In the genomic region with DNA sequence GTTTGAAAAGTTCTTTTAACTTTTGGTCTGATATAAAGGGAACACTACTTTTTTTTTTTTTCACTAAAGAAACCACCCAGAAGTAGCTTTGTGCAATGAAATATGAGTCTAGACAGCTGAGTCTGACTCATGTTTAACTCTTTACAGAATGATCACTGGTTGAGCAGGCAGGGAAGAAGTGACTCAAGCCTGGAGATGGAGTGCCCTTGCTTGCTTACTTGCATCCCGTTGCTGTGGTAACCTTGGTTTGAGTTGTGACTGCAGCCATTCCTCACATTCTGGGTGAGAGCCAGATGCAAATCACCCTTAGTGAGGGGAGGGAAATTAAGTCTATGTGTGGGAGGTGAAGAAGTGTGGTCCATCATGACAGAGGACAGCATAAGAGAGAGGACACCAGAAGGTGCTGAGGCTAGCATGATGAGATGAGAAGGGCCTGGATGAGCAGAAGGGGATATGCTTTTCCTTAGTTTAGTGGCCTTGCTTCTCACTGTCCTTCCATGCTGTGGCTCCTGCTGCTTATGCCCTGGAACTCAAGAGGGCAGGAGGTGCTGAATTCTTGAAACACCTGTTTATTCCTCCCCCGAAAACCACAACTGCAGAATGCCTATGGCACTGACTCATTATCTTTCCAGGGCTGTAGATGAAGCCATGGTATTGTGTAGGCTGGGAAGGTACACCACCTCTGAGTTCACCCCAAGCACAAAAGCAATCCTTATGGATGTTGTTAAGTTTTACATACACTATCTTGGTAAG, we compare ENCODE assay signal across 10 mouse cellular contexts.
A peak's percentile ranks its signal among the peaks of the same experiment; 100 is the strongest.
DNase-seq lines count a peak whose midpoint lies in the region; ATAC-seq and TF ChIP-seq lines count a peak whose summit lies in the region.
"Had no signal": no experiment of that assay in that cellular context is flagged by ENCODE, and none has a peak within 500 bp of the region (broad histone marks: within the 10 kb centered on the region; RNA-seq: fewer than 3 reads in every experiment).

No protein-coding gene starts in this region.

- no peak for ATAC-seq in hindbrain, postnatal 0 days
- no peak for ATAC-seq in hindbrain, embryonic 16.5 days
- ATAC-seq in CD4-positive, CD25-positive, alpha-beta regulatory T cell, adult 4 months: peak; percentile 39
- ATAC-seq in megakaryocyte progenitor cell, adult 5-6 weeks (replicated peaks; ENCODE audit: poor library complexity): 0 out of 2 replicates have a peak, but pooled peaks have one; percentile 7
- no peak for ATAC-seq in midbrain, embryonic 16.5 days
- no peak for ATAC-seq in midbrain, postnatal 0 days (ENCODE audit: low FRiP score)
- ATAC-seq: forebrain, embryonic 16.5 days had no signal

- peaks cover 6% of the 10 kb centered on the region; the same call in 1 of the 2 replicates for H3K4me1 ChIP-seq in hindbrain, postnatal 0 days (ENCODE audit: insufficient read depth, low read length)
- peaks cover 5% of the 10 kb centered on the region; the same call in 1 of the 2 replicates for H3K4me1 ChIP-seq in hindbrain, embryonic 16.5 days (ENCODE audit: control insufficient read depth, insufficient read depth, low read depth, low read length)
- H3K4me1 ChIP-seq in midbrain, embryonic 16.5 days (ENCODE audit: control insufficient read depth, insufficient read depth, low read length): peaks cover 13% of the 10 kb centered on the region
- H3K4me1 ChIP-seq in midbrain, postnatal 0 days (ENCODE audit: insufficient read depth, low read length): no peaks in the 10 kb centered on the region

- H3K9me3 ChIP-seq in hindbrain, postnatal 0 days (ENCODE audit: low read length): no peaks in the 10 kb centered on the region
- no peaks in the 10 kb centered on the region for H3K9me3 ChIP-seq in hindbrain, embryonic 16.5 days (ENCODE audit: control insufficient read depth, low read length)
- H3K9me3 ChIP-seq in midbrain, embryonic 16.5 days (replicated peaks; ENCODE audit: control insufficient read depth, low read length, poor library complexity, severe bottlenecking): no peaks in the 10 kb centered on the region
- no peaks in the 10 kb centered on the region for H3K9me3 ChIP-seq in midbrain, postnatal 0 days (ENCODE audit: low read length)
- H3K9me3 ChIP-seq: liver, embryonic 15.5 days had no signal

- no peak overlapping the region for H3K4me2 ChIP-seq in hindbrain, postnatal 0 days (ENCODE audit: low read depth, low read length)
- no peak overlapping the region for H3K4me2 ChIP-seq in hindbrain, embryonic 16.5 days (ENCODE audit: low read length)
- no peak overlapping the region for H3K4me2 ChIP-seq in midbrain, embryonic 16.5 days (ENCODE audit: low read length)
- no peak overlapping the region for H3K4me2 ChIP-seq in midbrain, postnatal 0 days (ENCODE audit: low read depth, low read length, poor library complexity, severe bottlenecking)
- H3K4me2 ChIP-seq: liver, embryonic 15.5 days had no signal

- no peak overlapping the region for H3K4me3 ChIP-seq in hindbrain, postnatal 0 days (ENCODE audit: low read length)
- H3K4me3 ChIP-seq in hindbrain, embryonic 16.5 days (ENCODE audit: low read length): no peak overlapping the region
- no peak overlapping the region for H3K4me3 ChIP-seq in midbrain, embryonic 16.5 days (ENCODE audit: low read depth, low read length)
- no peak overlapping the region for H3K4me3 ChIP-seq in midbrain, postnatal 0 days (ENCODE audit: low read depth, low read length)
- H3K4me3 ChIP-seq: liver, embryonic 15.5 days had no signal

- no peak overlapping the region for H3K9ac ChIP-seq in hindbrain, postnatal 0 days (replicated peaks; ENCODE audit: low read length)
- no peak overlapping the region for H3K9ac ChIP-seq in hindbrain, embryonic 16.5 days (ENCODE audit: low read depth, low read length)
- H3K9ac ChIP-seq in midbrain, embryonic 16.5 days (ENCODE audit: low read depth, low read length): no peak overlapping the region
- H3K9ac ChIP-seq in midbrain, postnatal 0 days (replicated peaks; ENCODE audit: low read length, poor library complexity, severe bottlenecking): no peak overlapping the region
- H3K9ac ChIP-seq: liver, embryonic 15.5 days had no signal

- H3K27ac ChIP-seq in hindbrain, postnatal 0 days: no peak overlapping the region
- H3K27ac ChIP-seq in hindbrain, embryonic 16.5 days (ENCODE audit: low read depth, low read length): no peak overlapping the region
- H3K27ac ChIP-seq in midbrain, embryonic 16.5 days (ENCODE audit: low read length): no peak overlapping the region
- H3K27ac ChIP-seq in midbrain, postnatal 0 days (ENCODE audit: low read depth, low read length): no peak overlapping the region
- H3K27ac ChIP-seq: liver, embryonic 15.5 days had no signal

- TF ChIP-seq CTCF in hindbrain, postnatal 0 days (IDR thresholded peaks at IDR 0.05; ENCODE audit: low read depth): no peak
- TF ChIP-seq CTCF in midbrain, postnatal 0 days (IDR thresholded peaks at IDR 0.05): no peak

- WGBS in hindbrain, postnatal 0 days: 68% methylated on average over 2 of the region's 2 CpGs
- 77% methylated on average over 2 of the region's 2 CpGs for WGBS in hindbrain, embryonic 16.5 days
- 85% methylated on average over 2 of the region's 2 CpGs for WGBS in midbrain, embryonic 16.5 days
- 83% methylated on average over 2 of the region's 2 CpGs for WGBS in midbrain, postnatal 0 days

- peak; percentile 17 for DNase-seq in hindbrain, postnatal 0 days (ENCODE audit: low spot score)
- peak; percentile 71 for DNase-seq in brain, adult 2 months (ENCODE audit: low read depth, low spot score)
- DNase-seq in cerebellum, adult 11-12 months: no peak
- no peak for DNase-seq in midbrain, postnatal 0 days (ENCODE audit: low spot score)

- no peaks in the 10 kb centered on the region for H3K27me3 ChIP-seq in hindbrain, postnatal 0 days (ENCODE audit: insufficient read depth, low read length)
- H3K27me3 ChIP-seq in hindbrain, embryonic 16.5 days (replicated peaks; ENCODE audit: control insufficient read depth, insufficient read depth, low read length): no peaks in the 10 kb centered on the region
- H3K27me3 ChIP-seq in midbrain, embryonic 16.5 days (ENCODE audit: control insufficient read depth, insufficient read depth, low read depth, low read length): no peaks in the 10 kb centered on the region
- H3K27me3 ChIP-seq in midbrain, postnatal 0 days (ENCODE audit: insufficient read depth, low read length): no peaks in the 10 kb centered on the region
- H3K27me3 ChIP-seq: liver, embryonic 15.5 days had no signal

- no peaks in the 10 kb centered on the region for H3K36me3 ChIP-seq in hindbrain, postnatal 0 days (ENCODE audit: insufficient read depth, low read length)
- H3K36me3 ChIP-seq in hindbrain, embryonic 16.5 days (ENCODE audit: control insufficient read depth, insufficient read depth, low read length): no peaks in the 10 kb centered on the region
- no peaks in the 10 kb centered on the region for H3K36me3 ChIP-seq in midbrain, embryonic 16.5 days (ENCODE audit: control insufficient read depth, insufficient read depth, low read length)
- H3K36me3 ChIP-seq in midbrain, postnatal 0 days (ENCODE audit: insufficient read depth, low read length): no peaks in the 10 kb centered on the region
- H3K36me3 ChIP-seq: liver, embryonic 15.5 days had no signal

Comparison
In these comparisons a context has a peak if more than half of its experiments do, and no peak if none do; other contexts are left out.
1. ATAC-seq: peak in CD4-positive, CD25-positive, alpha-beta regulatory T cell, adult 4 months (single experiment) and megakaryocyte progenitor cell, adult 5-6 weeks (single experiment); none in hindbrain, postnatal 0 days (single experiment), hindbrain, embryonic 16.5 days (single experiment), midbrain, embryonic 16.5 days (single experiment) and midbrain, postnatal 0 days (single experiment).
2. DNase-seq: peak in hindbrain, postnatal 0 days (single experiment) and brain, adult 2 months (single experiment); none in cerebellum, adult 11-12 months (single experiment) and midbrain, postnatal 0 days (single experiment).